Mouse (Mus musculus): ENCODE data around the gene Cdc42se1. TPM values are rescaled to one million over a fixed set of nuclear protein-coding genes. Genes with fewer than 3 reads are reported as not detected.

Gene Cdc42se1
- polyA plus RNA-seq, 1 experiment from 2014 or later, result 109 TPM

DNA sequence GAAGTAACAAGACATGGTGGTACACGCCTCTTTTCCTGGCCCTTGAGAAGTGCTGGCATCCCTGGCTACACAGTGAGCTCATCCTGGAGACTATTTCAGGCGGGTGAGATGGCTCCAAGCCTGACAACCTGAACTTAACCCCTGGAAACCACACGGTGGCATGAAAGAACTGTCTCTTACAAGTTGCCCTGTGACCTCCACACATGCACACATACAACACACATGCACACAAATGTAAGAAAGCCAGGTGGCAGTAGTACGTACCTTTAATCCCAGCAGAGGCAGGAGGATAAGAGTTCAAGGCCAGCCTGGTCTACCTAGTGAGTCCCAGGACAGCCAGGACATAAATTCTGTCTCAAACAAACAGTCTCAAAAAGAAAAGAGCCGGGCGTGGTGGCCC is 10.5 kb downstream of the Cdc42se1 start:
- H3K9ac ChIP-seq (ENCODE audit: low read length), result no peak overlapping the region

DNA sequence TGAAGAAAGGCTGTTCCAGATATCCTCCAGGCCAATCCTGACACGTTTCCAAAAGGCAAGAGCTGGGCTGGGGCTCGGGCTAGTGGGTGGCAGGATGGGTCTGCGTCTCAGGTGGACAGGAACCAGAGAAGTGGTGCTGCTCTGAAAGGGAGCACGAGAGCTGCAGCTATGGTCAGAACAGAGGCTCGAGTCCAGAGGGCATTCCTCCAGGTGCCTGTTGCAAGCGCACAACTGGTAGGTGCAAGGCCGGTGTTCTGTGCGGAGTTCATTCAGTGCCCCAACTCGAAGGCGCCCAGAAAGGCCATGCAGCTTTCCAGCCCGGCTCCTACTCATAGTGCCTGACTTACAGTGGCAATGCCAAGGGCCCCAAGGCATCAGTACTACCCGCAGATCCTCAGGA is 11.4 kb downstream of the Cdc42se1 start:
- WGBS, result 88% methylated on average over 12 of the region's 12 CpGs
- ATAC-seq (ENCODE audit: insufficient read depth, low FRiP score, low TSS enrichment), result no peak

More for the DNA sequence above, 10.5 kb downstream of the Cdc42se1 start:
- ATAC-seq (ENCODE audit: insufficient read depth, low FRiP score, low TSS enrichment) (no peak), DNase-seq (ENCODE audit: low spot score) (no peak)
- Histone ChIP-seq H3K4me2 (ENCODE audit: low read depth) (no peak overlapping the region), H3K27ac (ENCODE audit: low read depth, low read length) (no peak overlapping the region), H3K4me3 (ENCODE audit: low read depth, low read length) (no peak overlapping the region), H3K4me1 (ENCODE audit: control insufficient read depth, insufficient read depth, low read length) (no peaks in the 10 kb centered on the region), H3K9me3 (ENCODE audit: control insufficient read depth, low read length) (no peaks in the 10 kb centered on the region), H3K27me3 (ENCODE audit: control insufficient read depth, insufficient read depth, low read length) (no peaks in the 10 kb centered on the region), H3K36me3 (ENCODE audit: control insufficient read depth, insufficient read depth, low read length) (peaks cover 7% of the 10 kb centered on the region)
- 90% methylated on average over 6 of the region's 6 CpGs for WGBS

GRCm38 (mm10) chr3:95240900-95241299 is 12.4 kb downstream of the Cdc42se1 start:
- no peak overlapping the region for H3K27ac ChIP-seq (ENCODE audit: low read depth, low read length)
- ATAC-seq (ENCODE audit: insufficient read depth, low FRiP score, low TSS enrichment) (no peak), DNase-seq (ENCODE audit: low spot score) (no peak)

More for the DNA sequence above, 11.4 kb downstream of the Cdc42se1 start:
- H3K4me3 ChIP-seq (ENCODE audit: low read depth, low read length), result no peak overlapping the region
- no peak overlapping the region for H3K9ac ChIP-seq (ENCODE audit: low read length)
- H3K9me3 ChIP-seq (ENCODE audit: control insufficient read depth, low read length), result no peaks in the 10 kb centered on the region
- DNase-seq (ENCODE audit: low spot score), result no peak
- H3K36me3 ChIP-seq (ENCODE audit: control insufficient read depth, insufficient read depth, low read length), result peaks cover 3% of the 10 kb centered on the region; the same call in 1 of the 2 replicates
- H3K4me1 ChIP-seq (ENCODE audit: control insufficient read depth, insufficient read depth, low read length), result no peaks in the 10 kb centered on the region
- no peak overlapping the region for H3K27ac ChIP-seq (ENCODE audit: low read depth, low read length)
- no peaks in the 10 kb centered on the region for H3K27me3 ChIP-seq (ENCODE audit: control insufficient read depth, insufficient read depth, low read length)
- H3K4me2 ChIP-seq (ENCODE audit: low read depth), result no peak overlapping the region

GRCm38 (mm10) chr3:95241498-95241897 is 13.0 kb downstream of the Cdc42se1 start, which contains the start of gene Gm128:
Gm128 (minus strand) TSS chr3:95241598.
- H3K36me3 ChIP-seq (ENCODE audit: control insufficient read depth, insufficient read depth, low read length), result no peaks in the 10 kb centered on the region
- no peaks in the 10 kb centered on the region for H3K9me3 ChIP-seq (ENCODE audit: control insufficient read depth, low read length)
- no peak within 1 kb of the TSS for H3K4me3 ChIP-seq (ENCODE audit: low read depth, low read length)
- ATAC-seq (ENCODE audit: insufficient read depth, low FRiP score, low TSS enrichment) (no peak), DNase-seq (ENCODE audit: low spot score) (no peak)
- 83% methylated on average over 7 of the region's 7 CpGs for WGBS
- no peak within 1 kb of the TSS for H3K27ac ChIP-seq (ENCODE audit: low read depth, low read length)
- H3K9ac ChIP-seq (ENCODE audit: low read length), result no peak within 1 kb of the TSS
- no peaks in the 10 kb centered on the region for H3K27me3 ChIP-seq (ENCODE audit: control insufficient read depth, insufficient read depth, low read length)
- H3K4me1 ChIP-seq (ENCODE audit: control insufficient read depth, insufficient read depth, low read length), result no peaks in the 10 kb centered on the region
- no peak within 1 kb of the TSS for H3K4me2 ChIP-seq (ENCODE audit: low read depth)

More at GRCm38 (mm10) chr3:95240900-95241299, 12.4 kb downstream of the Cdc42se1 start:
- Histone ChIP-seq H3K4me1 (ENCODE audit: control insufficient read depth, insufficient read depth, low read length) (no peaks in the 10 kb centered on the region), H3K9me3 (ENCODE audit: control insufficient read depth, low read length) (no peaks in the 10 kb centered on the region), H3K36me3 (ENCODE audit: control insufficient read depth, insufficient read depth, low read length) (no peaks in the 10 kb centered on the region), H3K27me3 (ENCODE audit: control insufficient read depth, insufficient read depth, low read length) (no peaks in the 10 kb centered on the region), H3K4me2 (ENCODE audit: low read depth) (no peak overlapping the region), H3K9ac (ENCODE audit: low read length) (no peak overlapping the region), H3K4me3 (ENCODE audit: low read depth, low read length) (no peak overlapping the region)
- 36% methylated on average over 17 of the region's 17 CpGs for WGBS

GRCm38 (mm10) chr3:95243086-95243485 is 14.6 kb downstream of the Cdc42se1 start:
- H3K27ac ChIP-seq (ENCODE audit: low read depth, low read length), result no peak overlapping the region
- no peak for DNase-seq (ENCODE audit: low spot score)
- ATAC-seq (ENCODE audit: insufficient read depth, low FRiP score, low TSS enrichment), result no peak

DNA sequence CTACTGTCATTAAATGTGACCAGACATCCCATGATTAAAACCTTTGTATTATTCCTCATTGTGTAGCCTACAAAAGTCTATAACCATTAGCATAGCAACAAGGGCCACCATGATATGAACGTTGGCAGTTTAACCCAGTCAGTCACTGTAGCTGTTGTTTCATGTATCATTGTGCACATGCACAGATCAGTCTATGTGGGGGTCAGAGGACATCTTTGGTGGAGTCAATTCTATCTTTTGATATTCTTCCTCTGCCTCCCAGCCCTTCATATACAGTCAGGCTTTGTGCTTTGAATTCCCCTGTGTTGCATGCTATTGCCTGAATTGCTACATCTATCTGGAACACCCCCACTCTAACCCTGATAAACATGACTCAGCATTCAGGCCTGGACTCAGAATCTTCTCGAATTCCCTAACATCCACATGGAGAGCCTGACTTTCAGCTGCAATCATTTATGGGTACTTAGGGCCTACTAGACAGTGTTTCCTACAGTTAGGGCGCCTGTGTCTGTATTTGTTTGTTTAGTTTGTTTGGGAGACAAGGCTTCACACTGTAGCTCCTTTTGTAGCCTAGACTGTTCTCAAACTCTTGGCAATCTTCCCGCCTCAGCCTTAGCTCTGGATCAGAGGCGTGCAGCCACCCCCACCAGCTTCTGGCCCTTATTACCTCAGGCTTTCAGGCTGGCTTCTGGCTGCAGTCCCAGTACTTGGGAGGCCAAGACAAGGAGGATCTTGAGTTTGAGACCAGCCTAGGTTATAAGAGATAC is 18.1 kb downstream of the Cdc42se1 start:
- Histone ChIP-seq H3K4me2 (ENCODE audit: low read depth) (no peak overlapping the region), H3K9ac (ENCODE audit: low read length) (no peak overlapping the region), H3K36me3 (ENCODE audit: control insufficient read depth, insufficient read depth, low read length) (no peaks in the 10 kb centered on the region), H3K4me1 (ENCODE audit: control insufficient read depth, insufficient read depth, low read length) (no peaks in the 10 kb centered on the region), H3K9me3 (ENCODE audit: control insufficient read depth, low read length) (no peaks in the 10 kb centered on the region), H3K27me3 (ENCODE audit: control insufficient read depth, insufficient read depth, low read length) (no peaks in the 10 kb centered on the region), H3K27ac (ENCODE audit: low read depth, low read length) (no peak overlapping the region), H3K4me3 (ENCODE audit: low read depth, low read length) (no peak overlapping the region)
- ATAC-seq (ENCODE audit: insufficient read depth, low FRiP score, low TSS enrichment) (no peak), DNase-seq (ENCODE audit: low spot score) (no peak)
- 89% methylated on average over 5 of the region's 5 CpGs for WGBS

More at GRCm38 (mm10) chr3:95243086-95243485, 14.6 kb downstream of the Cdc42se1 start:
- no peaks in the 10 kb centered on the region for H3K4me1 ChIP-seq (ENCODE audit: control insufficient read depth, insufficient read depth, low read length)
- 86% methylated on average over 2 of the region's 2 CpGs for WGBS
- no peak overlapping the region for H3K9ac ChIP-seq (ENCODE audit: low read length)
- no peaks in the 10 kb centered on the region for H3K9me3 ChIP-seq (ENCODE audit: control insufficient read depth, low read length)
- no peak overlapping the region for H3K4me3 ChIP-seq (ENCODE audit: low read depth, low read length)
- H3K36me3 ChIP-seq (ENCODE audit: control insufficient read depth, insufficient read depth, low read length), result no peaks in the 10 kb centered on the region
- no peak overlapping the region for H3K4me2 ChIP-seq (ENCODE audit: low read depth)
- H3K27me3 ChIP-seq (ENCODE audit: control insufficient read depth, insufficient read depth, low read length), result no peaks in the 10 kb centered on the region

- no peaks in the 10 kb centered on the region for H3K36me3 ChIP-seq (ENCODE audit: control insufficient read depth, insufficient read depth, low read length)
Measured at GRCm38 (mm10) chr3:95247660-95248336, 19.3 kb downstream of the Cdc42se1 start.

GRCm38 (mm10) chr3:95250361-95250760 is 21.8 kb downstream of the Cdc42se1 start:
- H3K4me3 ChIP-seq (ENCODE audit: low read depth, low read length), result no peak overlapping the region
- H3K27ac ChIP-seq (ENCODE audit: low read depth, low read length), result no peak overlapping the region
- H3K9ac ChIP-seq (ENCODE audit: low read length), result no peak overlapping the region
- H3K9me3 ChIP-seq (ENCODE audit: control insufficient read depth, low read length), result no peaks in the 10 kb centered on the region
- peaks cover 3% of the 10 kb centered on the region; the same call in 1 of the 2 replicates for H3K36me3 ChIP-seq (ENCODE audit: control insufficient read depth, insufficient read depth, low read length)
- H3K4me1 ChIP-seq (ENCODE audit: control insufficient read depth, insufficient read depth, low read length), result no peaks in the 10 kb centered on the region
- DNase-seq (ENCODE audit: low spot score), result no peak
- ATAC-seq (ENCODE audit: insufficient read depth, low FRiP score, low TSS enrichment), result no peak
- no peaks in the 10 kb centered on the region for H3K27me3 ChIP-seq (ENCODE audit: control insufficient read depth, insufficient read depth, low read length)
- 80% methylated on average over 5 of the region's 5 CpGs for WGBS
- H3K4me2 ChIP-seq (ENCODE audit: low read depth), result no peak overlapping the region

More at GRCm38 (mm10) chr3:95247660-95248336, 19.3 kb downstream of the Cdc42se1 start:
- WGBS, result 67% methylated on average over 1 of the region's 1 CpGs
- Histone ChIP-seq H3K4me2 (ENCODE audit: low read depth) (no peak overlapping the region), H3K27me3 (ENCODE audit: control insufficient read depth, insufficient read depth, low read length) (no peaks in the 10 kb centered on the region), H3K4me1 (ENCODE audit: control insufficient read depth, insufficient read depth, low read length) (no peaks in the 10 kb centered on the region), H3K27ac (ENCODE audit: low read depth, low read length) (no peak overlapping the region), H3K9ac (ENCODE audit: low read length) (no peak overlapping the region), H3K4me3 (ENCODE audit: low read depth, low read length) (no peak overlapping the region), H3K9me3 (ENCODE audit: control insufficient read depth, low read length) (no peaks in the 10 kb centered on the region)
- ATAC-seq (ENCODE audit: insufficient read depth, low FRiP score, low TSS enrichment) (no peak), DNase-seq (ENCODE audit: low spot score) (no peak)

Measured in neural tube, embryonic 11.5 days (tissue).